Mouse (Mus musculus): ENCODE measurements at regions not wholly inside any gene's neighbourhood (a gene's known extent, or its start where the extent isn't known, plus 50 kb on each side); places are given as distances from the start of the nearest gene placed in this dataset.
"Not testable (repeated sequence)": the region's sequence is repeated elsewhere in the genome, so short reads cannot be mapped to it uniquely, and the experiment has no call there.

- not testable (repeated sequence) for H3K4me1 ChIP-seq (replicated peaks; ENCODE audit: control insufficient read depth, insufficient read depth, low read length); H3K27me3 ChIP-seq (ENCODE audit: control insufficient read depth, insufficient read depth, low read length); DNase-seq (ENCODE audit: low spot score); H3K36me3 ChIP-seq (replicated peaks; ENCODE audit: control insufficient read depth, insufficient read depth); H3K9ac ChIP-seq; H3K4me3 ChIP-seq (replicated peaks; ENCODE audit: low read length); ATAC-seq (ENCODE audit: low FRiP score); H3K4me2 ChIP-seq (replicated peaks); H3K9me3 ChIP-seq (ENCODE audit: control insufficient read depth, low read length); H3K27ac ChIP-seq
- WGBS = 79% methylated on average over 2 of the region's 2 CpGs
These were observed 1123.4 kb downstream of the Diaph3 start for GRCm38 (mm10) chr14:86017611-86018010.
